ENCODE assay signal across 8 mouse cellular contexts in genomic region chr2:128125635-128126470, GRCm38 (mm10). TPM values are rescaled to one million over a fixed set of nuclear protein-coding genes. Genes with fewer than 3 reads are reported as not detected.
DNase-seq lines count a peak whose midpoint lies in the region; ATAC-seq lines count a peak whose summit lies in the region.

TSS of gene Bcl2l11 (plus strand) at chr2:128126038.

- no peak within 1 kb of the TSS for H3K27ac ChIP-seq in forebrain, embryonic 11.5 days (ENCODE audit: low read depth, low read length)
- H3K27ac ChIP-seq in heart, embryonic 15.5 days = peak within 1 kb of the TSS; percentile 92
- H3K27ac ChIP-seq in liver, embryonic 13.5 days = peak within 1 kb of the TSS; percentile 75
- peak within 1 kb of the TSS; percentile 94; the same call in 1 of the 2 replicates for H3K27ac ChIP-seq in stomach, embryonic 14.5 days (ENCODE audit: low read length)

- no peaks in the 10 kb centered on the region for H3K9me3 ChIP-seq in forebrain, embryonic 11.5 days (ENCODE audit: control insufficient read depth, low read length)
- H3K9me3 ChIP-seq in heart, embryonic 15.5 days (replicated peaks) = no peaks in the 10 kb centered on the region
- no peaks in the 10 kb centered on the region for H3K9me3 ChIP-seq in liver, embryonic 13.5 days (replicated peaks)
- no peaks in the 10 kb centered on the region for H3K9me3 ChIP-seq in stomach, embryonic 14.5 days (ENCODE audit: control insufficient read depth, low read depth, low read length)

- peak within 1 kb of the TSS; percentile 66 for H3K4me3 ChIP-seq in forebrain, embryonic 11.5 days (ENCODE audit: low read depth, low read length)
- H3K4me3 ChIP-seq in heart, embryonic 15.5 days = peak within 1 kb of the TSS; percentile 61
- peak within 1 kb of the TSS; percentile 81 for H3K4me3 ChIP-seq in liver, embryonic 13.5 days (replicated peaks)
- H3K4me3 ChIP-seq in stomach, embryonic 14.5 days (ENCODE audit: low read depth, low read length) = peak within 1 kb of the TSS; percentile 87

- H3K36me3 ChIP-seq in forebrain, embryonic 11.5 days (ENCODE audit: control insufficient read depth, insufficient read depth, low read length) = peaks cover 4% of the 10 kb centered on the region; the same call in 1 of the 2 replicates
- peaks cover 6% of the 10 kb centered on the region; the same call in 1 of the 2 replicates for H3K36me3 ChIP-seq in heart, embryonic 15.5 days
- peaks cover 16% of the 10 kb centered on the region; the same call in 1 of the 2 replicates for H3K36me3 ChIP-seq in liver, embryonic 13.5 days
- H3K36me3 ChIP-seq in stomach, embryonic 14.5 days (ENCODE audit: control insufficient read depth, insufficient read depth, low read length) = peaks cover 4% of the 10 kb centered on the region; the same call in 1 of the 2 replicates

- H3K4me1 ChIP-seq in forebrain, embryonic 11.5 days (replicated peaks; ENCODE audit: control insufficient read depth, insufficient read depth, low read length) = peaks cover 26% of the 10 kb centered on the region
- H3K4me1 ChIP-seq in heart, embryonic 15.5 days (replicated peaks) = peaks cover 45% of the 10 kb centered on the region
- H3K4me1 ChIP-seq in liver, embryonic 13.5 days (replicated peaks) = peaks cover 61% of the 10 kb centered on the region
- peaks cover 33% of the 10 kb centered on the region for H3K4me1 ChIP-seq in stomach, embryonic 14.5 days (ENCODE audit: control insufficient read depth, insufficient read depth, low read length)

- peak; percentile 93 to 94 for DNase-seq in CD8-positive naive resting alpha-beta T cell, adult 2 months (ENCODE audit: low read depth in 2 of 2, low spot score in 2 of 2)
- DNase-seq in c-Kit-positive CD71-positive TER-119-negative erythroid progenitor cells, embryonic 14.5 days (ENCODE audit: low read depth) = peak; percentile 80
- DNase-seq in forebrain, embryonic 11.5 days (ENCODE audit: low spot score) = peak; percentile 99
- DNase-seq in kidney, postnatal 25 days = peak; percentile 98 to 99
- DNase-seq in liver, embryonic 13.5 days = peak; percentile 90
- DNase-seq in natural killer cell, adult 2 months (ENCODE audit: low spot score in 2 of 2) = peak; percentile 98 to 99

- H3K9ac ChIP-seq in forebrain, embryonic 11.5 days (ENCODE audit: low read length) = peak within 1 kb of the TSS; percentile 65
- peak within 1 kb of the TSS; percentile 73 for H3K9ac ChIP-seq in heart, embryonic 15.5 days
- peak within 1 kb of the TSS; percentile 83 for H3K9ac ChIP-seq in liver, embryonic 13.5 days
- H3K9ac ChIP-seq in stomach, embryonic 14.5 days (replicated peaks; ENCODE audit: low read depth, low read length) = peak within 1 kb of the TSS; percentile 72

- peak; percentile 79 for ATAC-seq in forebrain, embryonic 11.5 days (replicated peaks; ENCODE audit: low FRiP score)
- peak; percentile 83 for ATAC-seq in heart, embryonic 15.5 days (replicated peaks; ENCODE audit: insufficient number of reproducible peaks, insufficient read depth, low FRiP score, low read depth)
- ATAC-seq in liver, embryonic 13.5 days (ENCODE audit: low read depth) = peak; percentile 68
- ATAC-seq in stomach, embryonic 14.5 days (ENCODE audit: insufficient number of reproducible peaks, insufficient read depth, low FRiP score, low read depth) = peak; percentile 86

- WGBS in forebrain, embryonic 11.5 days = under 1% methylated on average over 76 of the region's 76 CpGs
- WGBS in heart, embryonic 15.5 days = under 1% methylated on average over 68 of the region's 76 CpGs
- WGBS in liver, embryonic 13.5 days (ENCODE audit: insufficient replicate concordance) = under 1% methylated on average over 73 of the region's 76 CpGs
- WGBS in stomach, embryonic 14.5 days = under 1% methylated on average over 75 of the region's 76 CpGs

- peak within 1 kb of the TSS; percentile 99 for H3K4me2 ChIP-seq in forebrain, embryonic 11.5 days (ENCODE audit: low read depth, low read length, severe bottlenecking)
- H3K4me2 ChIP-seq in heart, embryonic 15.5 days = peak within 1 kb of the TSS; percentile 92
- peak within 1 kb of the TSS; percentile 99 for H3K4me2 ChIP-seq in liver, embryonic 13.5 days
- H3K4me2 ChIP-seq in stomach, embryonic 14.5 days (replicated peaks; ENCODE audit: low read depth, low read length) = peak within 1 kb of the TSS; percentile 92

- H3K27me3 ChIP-seq in forebrain, embryonic 11.5 days (ENCODE audit: control insufficient read depth, insufficient read depth, low read length) = peaks cover 22% of the 10 kb centered on the region
- H3K27me3 ChIP-seq in heart, embryonic 15.5 days = peaks cover 26% of the 10 kb centered on the region; the same call in 1 of the 2 replicates
- H3K27me3 ChIP-seq in liver, embryonic 13.5 days = peaks cover 58% of the 10 kb centered on the region
- H3K27me3 ChIP-seq in stomach, embryonic 14.5 days (ENCODE audit: control insufficient read depth, insufficient read depth, low read length) = 0 out of 2 replicates have a peak, but pooled peaks cover 3% of the 10 kb centered on the region

RNA-seq across cellular contexts. Expression of gene Bcl2l11, which starts in this region (rescaled TPM):
- 16.8 and 17.7 TPM in 2 replicates for polyA plus RNA-seq in forebrain, embryonic 11.5 days (2014; fragmentation: Nextera tagmentation; extraction: Ambion mirVana)
- 21.0 and 21.4 TPM in 2 replicates for polyA plus RNA-seq in heart, embryonic 15.5 days (2015; fragmentation: Nextera tagmentation; extraction: Ambion mirVana)
- 5.1 and 6.8 TPM in 2 replicates for polyA plus RNA-seq in liver, embryonic 13.5 days (2015; fragmentation: Nextera tagmentation; extraction: Ambion mirVana)
- polyA plus RNA-seq in stomach, embryonic 14.5 days (2014; fragmentation: Nextera tagmentation; extraction: Ambion mirVana) = 19.9 and 22.6 TPM in 2 replicates
